In the genomic region with DNA sequence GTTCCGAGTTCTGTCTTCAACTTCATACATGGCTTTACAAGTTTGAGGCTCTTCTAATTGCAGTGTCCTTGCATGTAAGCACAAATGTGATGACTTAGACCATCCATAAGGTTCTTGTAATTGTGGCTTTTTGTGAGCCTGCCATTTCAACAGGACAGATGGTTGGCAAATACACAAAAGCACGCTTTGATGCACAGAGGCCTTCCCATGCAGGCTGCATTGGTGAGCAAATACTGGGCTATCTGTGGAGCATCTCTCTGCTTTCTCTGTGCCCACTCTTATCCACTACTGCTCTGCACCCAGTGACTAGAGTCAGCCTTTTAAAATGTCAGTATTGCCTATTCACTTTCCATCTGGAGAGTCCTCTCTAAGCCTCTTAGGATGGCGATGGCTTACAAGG, we compare ENCODE assay signal across 8 mouse cellular contexts. TPM values are rescaled to one million over a fixed set of nuclear protein-coding genes. Genes with fewer than 3 reads are reported as not detected.
"Had no signal": no experiment of that assay in that cellular context is flagged by ENCODE, and none has a peak within 500 bp of the region (broad histone marks: within the 10 kb centered on the region; RNA-seq: fewer than 3 reads in every experiment).

No protein-coding gene starts in this region.

- DNase-seq: kidney, postnatal 36 days; lung, embryonic 14.5 days; lung, postnatal 10 days; retina, postnatal 1 day; right cerebral cortex, postnatal 4 days; thymus, adult 2 months; thymus, postnatal 25 days had no signal

RNA-seq across cellular contexts. Expression of a gene that starts 5.3 kb away (rescaled TPM):
- total RNA-seq: monocyte, adult 5-6 weeks had no signal
